Mouse (Mus musculus) midbrain, embryonic 12.5 days (tissue): Measurements from ENCODE around the gene Syn3. TPM values are rescaled to one million over a fixed set of nuclear protein-coding genes. Genes with fewer than 3 reads are reported as not detected.
"Not testable (repeated sequence)": the region's sequence is repeated elsewhere in the genome, so short reads cannot be mapped to it uniquely, and the experiment has no call there.

ENCODE experiments used
- ATAC-seq: fragments of 200-750 bp; cut with Nextera tagmentation; 2 replicates; pipeline ENCODE4 v1.8.0; 2017; ENCODE audit warnings: low read depth, moderate TSS enrichment, moderate library complexity; ENCODE audit not compliant: low FRiP score
- H3K27ac ChIP-seq: fragments of 300-500 bp; sonication (generic); replicated peaks from 2 replicates; pipeline ENCODE4 v1.5.1; 2016; ENCODE audit warnings: mild to moderate bottlenecking
- H3K27me3 ChIP-seq: fragments of 300-500 bp; sonication (generic); 2 replicates; pipeline ENCODE4 v1.6.1; 2016; ENCODE audit warnings: mild to moderate bottlenecking
- H3K36me3 ChIP-seq: fragments of 300-500 bp; sonication (generic); 2 replicates; pipeline ENCODE4 v1.6.1; 2016
- H3K4me1 ChIP-seq: fragments of 300-500 bp; sonication (generic); 2 replicates; pipeline ENCODE4 v1.6.1; 2016
- H3K4me2 ChIP-seq: fragments of 300-500 bp; sonication (generic); replicated peaks from 2 replicates; pipeline ENCODE4 v1.6.1; 2016; ENCODE audit warnings: mild to moderate bottlenecking, moderate library complexity
- H3K4me3 ChIP-seq: fragments of 300-500 bp; sonication (generic); 2 replicates; pipeline ENCODE4 v1.5.1; 2016; ENCODE audit warnings: mild to moderate bottlenecking
- H3K9ac ChIP-seq: fragments of 300-500 bp; sonication (generic); replicated peaks from 2 replicates; pipeline ENCODE4 v1.6.1; 2016; ENCODE audit warnings: mild to moderate bottlenecking, moderate library complexity
- H3K9me3 ChIP-seq: fragments of 300-500 bp; sonication (generic); 2 replicates; pipeline ENCODE4 v1.6.1; 2016; ENCODE audit warnings: mild to moderate bottlenecking
- WGBS: fragments of 180-500 bp; shearing (Covaris S2); methylation state at CpG from one replicate; pipeline ENCODE4 v1.1.7; 2016; 5-methylcytosine and 5-hydroxymethylcytosine counted together
- polyA plus RNA-seq: library from polyadenylated mRNA; unstranded; fragments of >200 nt; fragmentation: Nextera tagmentation; extraction: Ambion mirVana; gene quantifications from 2 replicates; pipeline ENCODE4 v1.2.1, GENCODE M21; 2016

The Syn3 gene
- polyA plus RNA-seq, 1 experiment from 2014 or later: 7.3 TPM

DNA sequence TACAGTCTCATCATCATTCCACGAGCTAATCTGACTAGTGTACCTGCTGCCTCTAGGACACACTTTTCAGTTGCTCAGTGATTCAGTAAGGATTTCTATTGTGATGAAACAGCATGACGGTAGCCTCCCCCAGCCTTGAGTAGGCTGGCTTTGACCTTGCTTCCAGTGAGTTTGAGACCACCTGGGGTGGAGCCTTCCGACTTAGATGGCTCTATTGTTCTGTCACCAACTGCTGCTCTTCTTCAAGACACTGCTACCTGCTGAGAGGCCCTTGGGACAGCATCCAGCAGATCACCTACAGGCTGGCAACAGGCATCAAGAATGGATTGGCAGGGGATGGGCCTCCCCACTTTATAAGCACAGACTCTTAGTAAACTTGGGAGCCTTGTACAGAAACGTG lies 63.7 kb downstream of the Syn3 start:
- not testable (repeated sequence) for ATAC-seq, H3K9ac ChIP-seq, H3K36me3 ChIP-seq, H3K9me3 ChIP-seq, H3K4me2 ChIP-seq, H3K27me3 ChIP-seq, H3K4me3 ChIP-seq, H3K27ac ChIP-seq, H3K4me1 ChIP-seq
- 49% methylated on average over 4 of the region's 4 CpGs for WGBS

- no peak overlapping the region for H3K27ac ChIP-seq
Measured at GRCm38 (mm10) chr10:86429651-86430050, 69.0 kb downstream of the Syn3 start.

DNA sequence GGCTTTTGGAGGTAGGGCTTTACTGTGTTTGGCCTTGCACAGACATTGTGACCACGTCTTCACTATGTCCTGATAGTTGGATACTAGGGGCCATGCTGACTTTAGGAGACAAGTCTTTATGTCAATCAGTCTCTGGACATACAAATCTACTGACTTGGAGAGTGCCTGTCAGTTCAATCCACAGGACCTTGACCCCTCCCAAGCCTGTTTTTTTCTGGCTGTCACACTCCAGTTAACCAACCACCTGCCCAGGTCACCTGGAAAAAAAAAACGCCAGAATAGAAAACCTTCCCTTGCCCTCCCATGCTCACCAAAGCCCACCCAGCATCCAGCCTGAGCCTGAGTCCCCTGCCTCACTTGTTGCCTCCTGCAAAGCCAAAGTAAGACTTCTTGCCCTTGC lies 70.7 kb downstream of the Syn3 start:
- Histone ChIP-seq H3K4me2 (no peak overlapping the region), H3K4me3 (no peak overlapping the region), H3K27me3 (no peaks in the 10 kb centered on the region), H3K9me3 (no peaks in the 10 kb centered on the region), H3K4me1 (peaks cover 10% of the 10 kb centered on the region), H3K36me3 (no peaks in the 10 kb centered on the region), H3K9ac (no peak overlapping the region), H3K27ac (no peak overlapping the region)
- WGBS: 76% methylated on average over 2 of the region's 2 CpGs
- no peak for ATAC-seq

More at GRCm38 (mm10) chr10:86429651-86430050, 69.0 kb downstream of the Syn3 start:
- Histone ChIP-seq H3K4me3 (no peak overlapping the region), H3K36me3 (no peaks in the 10 kb centered on the region), H3K9me3 (no peaks in the 10 kb centered on the region), H3K4me2 (no peak overlapping the region), H3K4me1 (peaks cover 10% of the 10 kb centered on the region), H3K27me3 (no peaks in the 10 kb centered on the region), H3K9ac (no peak overlapping the region)
- WGBS: 90% methylated on average over 3 of the region's 3 CpGs
- no peak for ATAC-seq

DNA sequence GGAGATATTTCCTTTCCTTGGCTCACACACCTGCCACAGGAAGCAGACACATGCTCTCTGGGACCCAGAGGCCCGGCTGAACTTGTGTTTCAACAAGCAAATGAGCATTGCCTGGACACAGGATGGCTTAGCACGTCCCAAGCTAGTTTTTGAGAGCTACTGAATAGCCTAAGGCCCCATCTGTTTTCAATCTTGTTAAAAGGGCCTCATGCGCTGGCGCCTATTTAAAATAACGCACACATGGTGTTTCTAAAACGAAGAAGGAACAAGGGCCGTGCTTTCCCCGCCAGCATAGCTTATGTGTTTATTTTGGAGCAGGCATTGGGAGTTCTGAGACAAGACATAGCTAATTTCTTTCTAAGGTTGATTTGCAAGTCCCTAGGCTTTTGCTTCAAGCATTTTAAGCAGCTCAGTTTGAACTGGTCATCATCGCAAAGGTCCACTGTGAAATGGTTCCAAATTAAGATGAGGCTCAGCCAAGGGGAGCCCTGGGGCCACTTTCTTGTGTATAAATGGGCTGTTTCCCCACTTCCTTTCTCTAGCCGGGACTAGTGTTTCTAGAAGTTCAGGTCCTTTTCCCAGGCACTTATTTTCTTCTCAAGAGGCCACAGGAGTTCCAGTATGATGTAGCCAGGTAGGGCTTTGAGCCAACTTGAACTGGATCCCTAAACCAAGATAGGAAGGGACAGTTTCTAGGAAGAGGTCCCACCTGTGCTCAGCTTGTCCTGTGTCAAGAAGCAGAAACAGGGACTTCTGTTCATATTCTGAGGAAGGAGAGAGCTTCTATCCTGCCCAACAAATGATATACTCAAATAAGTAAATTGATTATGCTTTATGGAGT lies 72.8 kb downstream of the Syn3 start:
- H3K4me1 ChIP-seq: peaks cover 10% of the 10 kb centered on the region
- WGBS: 61% methylated on average over 10 of the region's 10 CpGs
- no peak overlapping the region for H3K4me3 ChIP-seq
- no peaks in the 10 kb centered on the region for H3K27me3 ChIP-seq
- no peak for ATAC-seq
- H3K9me3 ChIP-seq: no peaks in the 10 kb centered on the region
- H3K4me2 ChIP-seq: no peak overlapping the region
- H3K27ac ChIP-seq: no peak overlapping the region
- no peak overlapping the region for H3K9ac ChIP-seq
- no peaks in the 10 kb centered on the region for H3K36me3 ChIP-seq

GRCm38 (mm10) chr10:86421731-86422370 lies 76.8 kb downstream of the Syn3 start:
- no peaks in the 10 kb centered on the region for H3K27me3 ChIP-seq
- H3K27ac ChIP-seq: no peak overlapping the region
- no peak overlapping the region for H3K9ac ChIP-seq
- WGBS: 92% methylated on average over 3 of the region's 3 CpGs
- no peaks in the 10 kb centered on the region for H3K36me3 ChIP-seq
- peaks cover 10% of the 10 kb centered on the region for H3K4me1 ChIP-seq
- H3K4me2 ChIP-seq: no peak overlapping the region
- no peaks in the 10 kb centered on the region for H3K9me3 ChIP-seq
- no peak for ATAC-seq
- no peak overlapping the region for H3K4me3 ChIP-seq

- no peak overlapping the region for H3K9ac ChIP-seq
- ATAC-seq: no peak
- no peak overlapping the region for H3K27ac ChIP-seq
- WGBS: 90% methylated on average over 5 of the region's 5 CpGs
- no peaks in the 10 kb centered on the region for H3K27me3 ChIP-seq
- no peaks in the 10 kb centered on the region for H3K4me1 ChIP-seq
- H3K4me2 ChIP-seq: no peak overlapping the region
- no peak overlapping the region for H3K4me3 ChIP-seq
- H3K36me3 ChIP-seq: no peaks in the 10 kb centered on the region
- H3K9me3 ChIP-seq: no peaks in the 10 kb centered on the region
Measured at GRCm38 (mm10) chr10:86418931-86419330, 79.8 kb downstream of the Syn3 start.

DNA sequence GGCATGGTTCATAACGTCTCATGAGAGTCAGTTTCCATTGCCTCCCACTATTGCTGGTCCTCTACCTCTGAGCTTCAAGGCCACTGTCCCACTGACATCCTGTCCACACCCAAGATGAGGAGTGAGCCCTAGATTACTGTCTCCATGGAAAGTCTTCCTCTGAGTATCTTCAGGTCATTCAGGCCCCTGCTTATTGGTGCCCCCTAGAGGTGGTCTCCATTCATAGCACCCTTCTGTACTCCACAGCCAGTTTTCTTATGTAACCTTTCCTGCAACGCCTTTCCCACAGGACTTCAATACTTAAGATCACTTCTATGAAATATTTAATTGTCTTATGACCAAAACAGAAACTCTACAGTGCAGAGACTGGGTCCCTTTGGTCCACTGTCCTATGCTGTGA lies 80.4 kb downstream of the Syn3 start:
- H3K36me3 ChIP-seq: no peaks in the 10 kb centered on the region
- no peak overlapping the region for H3K9ac ChIP-seq
- H3K9me3 ChIP-seq: no peaks in the 10 kb centered on the region
- no peaks in the 10 kb centered on the region for H3K27me3 ChIP-seq
- no peaks in the 10 kb centered on the region for H3K4me1 ChIP-seq
- 89% methylated on average over 2 of the region's 2 CpGs for WGBS
- no peak for ATAC-seq
- H3K27ac ChIP-seq: no peak overlapping the region
- no peak overlapping the region for H3K4me3 ChIP-seq
- no peak overlapping the region for H3K4me2 ChIP-seq

- H3K4me2 ChIP-seq: no peak overlapping the region
- ATAC-seq: no peak
- no peak overlapping the region for H3K4me3 ChIP-seq
- no peaks in the 10 kb centered on the region for H3K9me3 ChIP-seq
- H3K9ac ChIP-seq: no peak overlapping the region
- 90% methylated on average over 8 of the region's 8 CpGs for WGBS
- no peak overlapping the region for H3K27ac ChIP-seq
- no peaks in the 10 kb centered on the region for H3K4me1 ChIP-seq
- no peaks in the 10 kb centered on the region for H3K27me3 ChIP-seq
- H3K36me3 ChIP-seq: no peaks in the 10 kb centered on the region
Measured at GRCm38 (mm10) chr10:86416806-86417205, 81.9 kb downstream of the Syn3 start.

GRCm38 (mm10) chr10:86410868-86411267 lies 87.8 kb downstream of the Syn3 start:
- 84% methylated on average over 6 of the region's 6 CpGs for WGBS
- no peaks in the 10 kb centered on the region for H3K4me1 ChIP-seq
- H3K9ac ChIP-seq: no peak overlapping the region
- H3K4me3 ChIP-seq: no peak overlapping the region
- no peaks in the 10 kb centered on the region for H3K27me3 ChIP-seq
- H3K4me2 ChIP-seq: no peak overlapping the region
- no peak overlapping the region for H3K27ac ChIP-seq
- no peak for ATAC-seq
- H3K9me3 ChIP-seq: no peaks in the 10 kb centered on the region
- H3K36me3 ChIP-seq: no peaks in the 10 kb centered on the region

- no peak overlapping the region for H3K9ac ChIP-seq
- 81% methylated on average over 4 of the region's 4 CpGs for WGBS
Measured at GRCm38 (mm10) chr10:86406952-86407351, 91.7 kb downstream of the Syn3 start.

DNA sequence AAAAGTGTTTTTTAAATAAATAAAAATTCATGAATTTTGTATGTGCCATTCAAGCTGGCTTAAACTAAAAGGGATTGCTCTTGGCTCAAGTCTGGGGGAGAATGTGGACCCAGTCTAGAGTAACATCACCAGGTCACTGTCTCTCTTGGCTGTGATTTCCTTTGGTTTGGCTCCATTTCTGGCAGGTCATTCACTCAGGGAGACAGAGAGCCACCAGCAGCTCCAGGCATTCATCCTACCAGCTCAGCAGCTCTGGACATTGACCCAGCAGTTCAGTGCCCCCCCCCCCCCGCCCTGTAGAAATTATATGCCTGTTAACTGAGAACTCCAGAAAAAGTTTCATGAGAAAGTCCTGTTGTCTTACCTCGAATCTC lies 100.4 kb downstream of the Syn3 start:
- H3K4me2 ChIP-seq: no peak overlapping the region
- H3K36me3 ChIP-seq: no peaks in the 10 kb centered on the region
- no peaks in the 10 kb centered on the region for H3K4me1 ChIP-seq
- H3K4me3 ChIP-seq: no peak overlapping the region
- no peaks in the 10 kb centered on the region for H3K9me3 ChIP-seq
- ATAC-seq: no peak
- H3K27ac ChIP-seq: no peak overlapping the region
- no peak overlapping the region for H3K9ac ChIP-seq
- no peaks in the 10 kb centered on the region for H3K27me3 ChIP-seq
- WGBS: 58% methylated on average over 2 of the region's 2 CpGs

More at GRCm38 (mm10) chr10:86406952-86407351, 91.7 kb downstream of the Syn3 start:
- no peak overlapping the region for H3K27ac ChIP-seq
- H3K4me3 ChIP-seq: no peak overlapping the region
- no peaks in the 10 kb centered on the region for H3K4me1 ChIP-seq
- ATAC-seq: no peak
- no peaks in the 10 kb centered on the region for H3K9me3 ChIP-seq
- no peaks in the 10 kb centered on the region for H3K27me3 ChIP-seq
- no peak overlapping the region for H3K4me2 ChIP-seq
- no peaks in the 10 kb centered on the region for H3K36me3 ChIP-seq

DNA sequence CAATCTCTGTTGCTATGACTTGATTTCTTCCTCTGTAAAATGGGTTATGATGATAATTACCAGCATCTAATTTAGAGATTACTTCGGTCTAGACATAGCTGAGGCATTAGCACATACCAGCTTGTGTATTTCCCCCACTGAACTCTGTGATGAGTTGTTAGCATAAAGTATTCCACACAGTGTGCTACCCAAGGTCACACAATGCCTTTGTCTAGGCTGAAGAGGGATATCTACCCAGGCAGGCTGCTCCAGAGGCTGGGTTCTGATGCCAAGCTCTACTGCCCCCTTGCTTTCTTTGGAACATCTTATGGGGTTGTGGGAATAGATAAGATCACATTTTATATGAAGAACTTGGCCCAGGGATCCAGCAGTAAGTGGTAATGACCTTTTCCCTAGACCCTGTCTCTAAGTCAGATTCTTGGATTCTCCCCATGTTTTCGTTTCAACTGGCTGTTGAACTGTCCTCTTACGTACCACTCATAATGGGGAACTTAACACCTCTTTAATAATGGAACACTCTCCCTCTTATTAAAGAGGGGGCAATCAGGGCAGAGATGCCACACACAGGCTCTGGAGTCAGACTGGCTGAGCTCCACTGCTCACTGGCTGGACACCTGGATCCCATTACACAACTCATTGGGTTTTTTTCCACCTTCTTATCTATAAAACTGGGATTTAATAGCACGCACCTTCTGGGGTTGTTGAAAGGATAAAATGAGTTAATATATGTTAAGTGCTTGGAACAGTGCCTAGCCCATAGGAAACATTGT lies 100.9 kb downstream of the Syn3 start:
- WGBS: 85% methylated on average over 4 of the region's 4 CpGs
- ATAC-seq: no peak
- no peaks in the 10 kb centered on the region for H3K4me1 ChIP-seq

More for the DNA sequence above, 100.9 kb downstream of the Syn3 start:
- Histone ChIP-seq H3K9ac (no peak overlapping the region), H3K27me3 (no peaks in the 10 kb centered on the region), H3K9me3 (no peaks in the 10 kb centered on the region), H3K4me2 (no peak overlapping the region), H3K27ac (no peak overlapping the region), H3K4me3 (no peak overlapping the region), H3K36me3 (no peaks in the 10 kb centered on the region)
